Mouse (Mus musculus) layer of hippocampus, postnatal 36 days (tissue): Measurements from ENCODE around the gene Tppp3. TPM values are rescaled to one million over a fixed set of nuclear protein-coding genes. Genes with fewer than 3 reads are reported as not detected.

Source experiments
- DNase-seq, 2 experiments: peaks; one replicate each; pipeline ENCODE4 v3.0.0; 2022
- total RNA-seq, 2 experiments: library from RNA; stranded (reverse); gene quantifications; 2 replicates each; pipeline ENCODE4 v1.2.3; 2021

Tppp3 gene
- total RNA-seq, 2 experiments from 2014 or later, result 31.9 TPM

GRCm38 (mm10) chr8:105466700-105467291 lies 4.5 kb downstream of the Tppp3 start:
- DNase-seq, result peak; percentile 69 to 72

- DNase-seq, result no peak
These were observed 5.1 kb downstream of the Tppp3 start for GRCm38 (mm10) chr8:105466246-105466645.

GRCm38 (mm10) chr8:105464595-105464994 lies 6.7 kb downstream of the Tppp3 start:
- no peak for DNase-seq

- DNase-seq, result no peak
These were observed 10.1 kb downstream of the Tppp3 start for GRCm38 (mm10) chr8:105461085-105461803.

GRCm38 (mm10) chr8:105455218-105455617 lies 16.1 kb downstream of the Tppp3 start:
- DNase-seq, result no peak

GRCm38 (mm10) chr8:105454088-105454487 lies 17.2 kb downstream of the Tppp3 start:
- no peak for DNase-seq

- DNase-seq, result no peak
These were observed 18.0 kb downstream of the Tppp3 start for GRCm38 (mm10) chr8:105453296-105453695.

- DNase-seq, result no peak
These were observed 19.3 kb downstream of the Tppp3 start for GRCm38 (mm10) chr8:105451903-105452603.

- DNase-seq, result no peak
These were observed 20.3 kb downstream of the Tppp3 start for GRCm38 (mm10) chr8:105450977-105451376.

- DNase-seq, result no peak
These were observed 22.7 kb downstream of the Tppp3 start for GRCm38 (mm10) chr8:105448596-105448995.

GRCm38 (mm10) chr8:105448188-105448587 lies 23.1 kb downstream of the Tppp3 start:
- DNase-seq, result no peak

- DNase-seq, result no peak
These were observed 25.2 kb downstream of the Tppp3 start for GRCm38 (mm10) chr8:105446127-105446552.

- no peak for DNase-seq
These were observed 25.8 kb downstream of the Tppp3 start for GRCm38 (mm10) chr8:105445296-105446126.

- DNase-seq, result no peak
These were observed 28.7 kb downstream of the Tppp3 start for GRCm38 (mm10) chr8:105442661-105443060.

- DNase-seq, result no peak
These were observed 29.9 kb downstream of the Tppp3 start for GRCm38 (mm10) chr8:105441433-105441832.

- no peak for DNase-seq
These were observed 32.5 kb downstream of the Tppp3 start for GRCm38 (mm10) chr8:105438865-105439264.

GRCm38 (mm10) chr8:105437078-105437748 lies 34.1 kb downstream of the Tppp3 start:
- no peak for DNase-seq

- DNase-seq, result no peak
These were observed 35.1 kb downstream of the Tppp3 start for GRCm38 (mm10) chr8:105436218-105436617.

- no peak for DNase-seq
These were observed 37.2 kb downstream of the Tppp3 start for GRCm38 (mm10) chr8:105434136-105434535.

- no peak for DNase-seq
These were observed 37.8 kb downstream of the Tppp3 start for GRCm38 (mm10) chr8:105433511-105433910.

GRCm38 (mm10) chr8:105433021-105433420 lies 38.3 kb downstream of the Tppp3 start:
- DNase-seq, result no peak
